Mouse (Mus musculus): Measurements from ENCODE around the gene Grm4. TPM values are rescaled to one million over a fixed set of nuclear protein-coding genes. Genes with fewer than 3 reads are reported as not detected.
A peak's percentile ranks its signal among the peaks of the same experiment; 100 is the strongest.

Grm4 gene
- 0.12 and 0.35 TPM in 2 replicates for polyA plus RNA-seq (2012; rRNA removed)

GRCm38 (mm10) chr17:27521303-27521702 lies at the start of gene Grm4:
Gene Grm4, minus strand, starts transcription at chr17:27521403.
- no peak for DNase-seq (ENCODE audit: low spot score)

- DNase-seq (ENCODE audit: low spot score): no peak
Observed at GRCm38 (mm10) chr17:27568228-27568627, 47.0 kb upstream of the Grm4 start.

- no peak for DNase-seq (ENCODE audit: low spot score)
Observed at GRCm38 (mm10) chr17:27565942-27566267, 44.7 kb upstream of the Grm4 start.

DNA sequence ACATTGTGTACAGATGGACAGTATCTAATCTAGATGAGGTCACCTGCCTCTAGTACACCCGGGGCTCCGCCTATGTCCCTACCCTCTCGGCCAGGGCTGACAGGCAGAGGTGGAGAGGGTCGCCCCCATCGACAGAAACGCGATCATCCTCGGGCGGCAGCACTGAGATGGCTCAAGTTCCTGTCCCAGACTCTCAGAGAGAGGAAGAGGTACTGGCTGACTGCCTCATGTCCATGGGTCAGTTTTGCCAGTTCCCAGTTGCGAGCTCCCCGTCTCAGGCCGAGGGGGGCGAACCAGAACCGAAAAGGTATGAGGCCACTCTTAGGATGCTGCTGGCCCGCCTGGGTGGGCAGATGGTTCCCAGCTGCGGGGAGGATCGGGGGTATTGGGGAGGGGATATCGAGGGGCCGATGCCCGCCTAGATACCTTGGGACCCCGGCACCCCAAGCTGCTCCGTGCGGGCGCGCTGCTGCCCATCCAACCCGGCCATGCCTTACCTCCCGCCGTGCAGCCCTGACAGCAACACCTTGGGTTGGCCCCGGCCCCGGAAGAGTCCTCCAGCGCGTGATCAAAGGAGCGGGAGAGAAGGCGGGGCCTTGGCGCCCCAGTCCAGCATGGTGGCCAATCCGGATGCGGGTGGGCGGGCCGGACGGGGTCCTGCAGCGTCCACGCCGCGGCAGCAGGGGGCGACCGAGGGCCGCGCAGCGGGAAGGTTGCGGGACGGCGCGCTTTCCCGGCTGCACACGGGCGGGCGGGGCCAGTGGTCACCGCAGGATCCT lies 44.1 kb upstream of the Grm4 start, which contains the start of gene AI413582:
AI413582 (minus strand) TSS at position 594 of the 779 bp plus-strand sequence.
- peak; percentile 97 for DNase-seq (ENCODE audit: low spot score)

DNA sequence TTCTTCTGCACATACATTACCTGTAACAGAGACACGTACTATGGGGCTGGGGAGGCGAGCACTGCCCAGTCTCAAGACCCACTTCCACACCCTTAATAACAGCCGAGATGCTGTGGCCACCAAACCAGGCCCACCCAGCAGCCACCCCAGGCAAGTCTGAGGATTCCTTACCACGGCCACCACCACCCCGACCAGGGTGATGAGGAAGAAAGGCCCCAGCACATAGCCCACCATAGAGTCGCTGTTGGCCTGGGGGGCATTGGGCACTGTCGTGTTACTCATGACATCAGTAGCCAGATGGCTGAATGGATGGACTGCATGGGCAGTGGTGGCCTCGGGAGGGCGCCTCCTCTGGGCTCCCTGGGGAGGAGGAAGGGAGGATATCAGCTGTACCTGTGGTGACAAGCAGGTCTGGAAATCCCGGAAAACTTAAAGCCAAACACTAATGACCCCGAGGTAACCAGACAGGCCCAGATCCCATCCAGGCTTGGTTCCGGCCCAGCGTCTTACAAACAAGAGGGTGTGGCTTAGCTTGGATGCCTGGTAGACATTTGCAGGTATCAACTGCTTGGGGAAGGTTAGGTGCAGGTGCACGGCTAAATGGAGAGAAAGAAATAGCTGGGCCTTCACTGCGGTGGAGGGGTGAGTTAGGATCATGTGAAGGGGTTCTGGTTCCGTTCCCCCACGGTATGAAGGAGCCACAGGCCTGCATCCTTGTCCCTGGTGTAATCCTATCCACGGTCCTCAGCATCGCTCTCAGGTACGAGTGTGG lies 43.4 kb upstream of the Grm4 start:
- DNase-seq (ENCODE audit: low spot score): no peak

DNA sequence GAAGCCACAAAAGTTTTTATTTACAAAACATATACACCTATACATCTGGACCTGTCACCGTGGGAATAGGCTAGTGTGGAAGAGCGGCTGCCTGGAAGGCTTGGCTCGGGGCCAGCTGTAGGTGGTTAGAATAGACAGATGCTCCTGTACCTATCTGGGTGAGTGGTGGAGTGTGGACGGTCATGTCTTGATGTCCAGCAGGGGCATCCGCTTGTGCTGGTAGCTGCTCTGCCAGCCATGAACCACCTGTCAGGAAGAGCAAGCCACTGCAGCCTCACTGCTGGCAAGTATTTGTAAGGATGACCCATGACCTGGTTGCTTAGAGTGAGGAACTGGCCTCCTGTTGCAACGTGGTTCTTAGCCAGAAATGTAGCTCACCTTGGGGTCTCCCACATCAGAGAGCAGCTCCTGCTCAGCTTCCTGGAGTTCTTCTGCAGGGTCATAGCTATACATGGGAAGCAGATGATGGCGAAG lies 42.6 kb upstream of the Grm4 start:
- no peak for DNase-seq (ENCODE audit: low spot score)

- DNase-seq (ENCODE audit: low spot score): no peak
Observed at GRCm38 (mm10) chr17:27561809-27562526, 40.8 kb upstream of the Grm4 start.

- no peak for DNase-seq (ENCODE audit: low spot score)
Observed at GRCm38 (mm10) chr17:27560926-27561480, 39.8 kb upstream of the Grm4 start.

GRCm38 (mm10) chr17:27559596-27559995 lies 38.4 kb upstream of the Grm4 start:
- DNase-seq (ENCODE audit: low spot score): no peak

DNA sequence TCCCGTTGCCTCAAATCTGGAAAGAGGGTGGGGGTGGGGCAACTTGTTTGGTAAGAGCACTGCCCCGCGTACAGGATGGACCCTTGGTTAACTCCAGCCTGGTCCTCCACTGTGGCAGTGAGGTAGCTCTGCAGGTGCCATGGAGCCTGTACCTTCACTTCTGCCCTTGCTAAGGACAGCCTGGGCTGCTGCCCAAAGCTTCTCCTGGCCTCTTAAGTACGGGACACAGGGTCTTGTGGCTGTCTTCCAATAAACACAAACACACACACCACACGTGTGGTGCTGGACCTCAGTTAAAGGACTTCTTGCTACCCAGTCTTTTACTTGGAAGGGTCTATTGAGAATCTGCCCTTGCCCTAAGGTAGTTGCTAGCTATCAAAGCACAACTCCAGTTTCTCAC lies 37.6 kb upstream of the Grm4 start:
- no peak for DNase-seq (ENCODE audit: low spot score)

GRCm38 (mm10) chr17:27557927-27558661 lies 36.9 kb upstream of the Grm4 start:
- DNase-seq (ENCODE audit: low spot score): no peak

DNA sequence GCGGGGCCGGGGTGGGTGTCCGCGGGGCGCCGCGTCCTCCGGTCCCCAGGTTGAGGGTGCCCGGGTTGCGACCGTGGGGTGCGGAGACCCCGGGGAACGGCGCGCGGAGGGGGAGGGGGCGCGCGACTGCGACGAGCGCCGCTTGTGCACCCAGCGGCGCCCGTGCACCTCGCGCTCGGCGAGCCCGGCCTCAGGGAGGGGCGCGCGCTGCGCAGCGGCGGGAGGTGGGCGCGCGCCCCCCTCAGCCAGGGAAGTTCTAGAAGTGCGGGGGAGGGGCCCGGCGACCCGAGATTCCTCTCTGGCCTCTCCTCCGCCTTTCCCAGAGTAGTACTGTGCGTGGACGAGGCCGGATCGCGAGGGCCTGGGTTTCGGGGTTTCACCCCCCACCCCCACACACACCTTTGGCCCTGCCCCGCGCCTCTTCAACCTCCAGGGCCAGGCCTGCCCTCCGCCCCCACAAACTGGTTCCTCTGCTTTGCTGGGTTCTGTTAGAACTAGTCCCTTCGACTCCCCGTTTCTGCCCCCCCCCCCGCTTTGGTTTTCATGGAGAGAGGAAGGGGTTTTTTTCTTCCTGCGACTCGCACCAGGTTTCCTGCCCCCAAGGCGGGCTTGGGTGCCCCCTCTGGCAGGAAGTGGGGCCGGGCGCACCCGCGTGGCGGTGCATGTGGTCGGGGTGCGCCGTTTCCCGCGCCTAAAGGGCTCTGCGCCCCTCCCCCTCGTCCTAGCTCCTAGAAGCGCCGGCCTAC lies 36.2 kb upstream of the Grm4 start:
- peak; percentile 45 for DNase-seq (ENCODE audit: low spot score)

GRCm38 (mm10) chr17:27556315-27557011 lies 35.3 kb upstream of the Grm4 start, which contains the start of gene Hmga1:
Gene Hmga1, plus strand, starts transcription at chr17:27556497.
- peak; percentile 77 for DNase-seq (ENCODE audit: low spot score)

DNA sequence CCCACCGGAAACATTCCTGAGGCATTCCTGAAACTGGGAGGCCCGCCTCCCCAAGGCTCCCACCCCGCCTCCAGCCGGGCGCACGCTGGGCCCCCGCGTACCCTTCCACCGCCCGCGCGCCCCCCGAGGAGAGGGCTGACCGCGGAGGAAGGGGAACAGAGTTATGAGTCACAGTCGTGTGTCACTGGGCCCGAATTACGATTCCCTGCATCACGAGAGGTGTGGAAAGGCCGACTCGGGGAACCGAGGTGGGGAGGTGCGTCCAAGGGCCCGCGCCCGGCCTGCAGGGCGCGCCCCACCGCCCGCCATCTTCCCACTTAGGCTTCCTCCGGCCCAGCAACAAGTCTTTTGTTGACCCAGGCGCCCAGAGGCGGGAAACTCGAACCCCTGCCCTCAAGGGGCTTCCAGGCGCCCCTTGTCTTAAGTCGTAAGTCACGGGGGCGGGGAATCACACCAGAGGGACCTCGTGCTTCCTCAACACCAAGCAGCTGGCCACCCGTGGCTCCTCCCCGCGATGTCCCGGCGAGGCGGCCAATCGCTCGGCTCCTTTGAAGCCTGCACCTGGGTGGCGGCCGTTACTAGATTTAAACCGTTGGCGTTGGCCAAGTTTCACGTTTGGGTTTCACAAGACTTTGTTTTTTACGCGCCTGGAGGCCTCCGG lies 34.4 kb upstream of the Grm4 start:
- DNase-seq (ENCODE audit: low spot score): peak; percentile 57

DNA sequence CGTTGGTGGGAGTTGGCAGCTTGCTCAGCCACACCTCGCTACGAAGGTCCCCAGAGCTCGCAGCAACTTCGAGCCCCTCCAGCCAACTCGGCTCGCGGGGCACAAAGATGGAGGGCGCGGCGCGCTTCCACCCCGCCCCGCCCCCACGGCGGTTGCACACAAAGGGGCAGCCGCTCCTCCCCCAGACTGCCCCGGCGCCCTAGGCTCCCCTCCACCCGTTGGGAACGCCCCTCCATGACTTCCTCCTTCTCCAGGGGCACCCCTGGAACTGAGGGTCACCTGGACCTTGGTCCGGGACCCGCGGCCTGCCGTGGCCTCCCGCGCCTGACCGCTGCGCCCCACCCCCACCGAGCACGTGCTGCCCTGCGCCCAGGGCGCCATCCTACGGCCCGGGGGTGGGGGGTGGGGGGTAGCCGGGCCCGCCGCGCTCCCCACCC lies 33.9 kb upstream of the Grm4 start:
- no peak for DNase-seq (ENCODE audit: low spot score)

DNA sequence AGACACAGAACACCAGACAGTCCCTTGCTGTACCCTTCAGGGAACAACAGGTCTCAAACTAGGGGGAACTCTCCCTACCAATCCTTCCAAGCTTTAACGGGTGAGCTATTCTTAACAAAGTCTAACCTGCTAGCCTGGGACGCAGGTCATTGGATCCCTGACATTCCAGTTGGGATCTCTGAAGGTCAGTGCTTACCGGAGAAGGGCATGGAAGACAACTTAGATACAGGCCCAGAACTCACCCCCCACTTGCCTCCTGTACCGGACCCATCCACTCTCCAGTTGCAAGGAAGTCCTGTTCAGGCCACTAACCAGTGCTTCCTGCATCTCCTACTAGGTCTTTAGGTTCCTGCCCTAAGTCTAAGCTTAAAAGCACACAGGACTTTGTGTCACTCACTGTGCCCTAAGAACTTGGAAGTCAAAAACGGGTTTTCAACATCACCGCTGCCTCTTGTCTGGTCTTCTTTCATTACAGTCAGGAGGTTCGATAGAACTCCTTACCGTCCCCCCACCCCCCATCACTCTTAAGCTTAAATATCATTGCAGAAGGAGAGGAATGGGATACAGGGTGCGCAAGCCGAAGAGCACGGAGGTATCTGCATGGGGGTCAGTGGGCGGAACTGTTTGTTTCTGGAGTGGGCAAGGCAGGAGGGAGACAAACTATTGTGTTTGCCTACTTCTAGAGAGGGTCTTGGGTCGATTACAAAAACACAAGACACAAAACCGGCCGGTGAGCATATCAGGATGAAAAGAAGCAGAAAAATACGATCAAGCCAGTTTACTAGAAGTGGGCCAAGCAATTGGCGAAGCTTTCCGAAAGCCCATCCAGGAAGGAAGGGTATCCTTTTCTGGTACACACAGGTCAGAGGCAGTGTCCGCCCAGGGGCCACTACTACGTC lies 33.1 kb upstream of the Grm4 start:
- DNase-seq (ENCODE audit: low spot score): no peak

DNA sequence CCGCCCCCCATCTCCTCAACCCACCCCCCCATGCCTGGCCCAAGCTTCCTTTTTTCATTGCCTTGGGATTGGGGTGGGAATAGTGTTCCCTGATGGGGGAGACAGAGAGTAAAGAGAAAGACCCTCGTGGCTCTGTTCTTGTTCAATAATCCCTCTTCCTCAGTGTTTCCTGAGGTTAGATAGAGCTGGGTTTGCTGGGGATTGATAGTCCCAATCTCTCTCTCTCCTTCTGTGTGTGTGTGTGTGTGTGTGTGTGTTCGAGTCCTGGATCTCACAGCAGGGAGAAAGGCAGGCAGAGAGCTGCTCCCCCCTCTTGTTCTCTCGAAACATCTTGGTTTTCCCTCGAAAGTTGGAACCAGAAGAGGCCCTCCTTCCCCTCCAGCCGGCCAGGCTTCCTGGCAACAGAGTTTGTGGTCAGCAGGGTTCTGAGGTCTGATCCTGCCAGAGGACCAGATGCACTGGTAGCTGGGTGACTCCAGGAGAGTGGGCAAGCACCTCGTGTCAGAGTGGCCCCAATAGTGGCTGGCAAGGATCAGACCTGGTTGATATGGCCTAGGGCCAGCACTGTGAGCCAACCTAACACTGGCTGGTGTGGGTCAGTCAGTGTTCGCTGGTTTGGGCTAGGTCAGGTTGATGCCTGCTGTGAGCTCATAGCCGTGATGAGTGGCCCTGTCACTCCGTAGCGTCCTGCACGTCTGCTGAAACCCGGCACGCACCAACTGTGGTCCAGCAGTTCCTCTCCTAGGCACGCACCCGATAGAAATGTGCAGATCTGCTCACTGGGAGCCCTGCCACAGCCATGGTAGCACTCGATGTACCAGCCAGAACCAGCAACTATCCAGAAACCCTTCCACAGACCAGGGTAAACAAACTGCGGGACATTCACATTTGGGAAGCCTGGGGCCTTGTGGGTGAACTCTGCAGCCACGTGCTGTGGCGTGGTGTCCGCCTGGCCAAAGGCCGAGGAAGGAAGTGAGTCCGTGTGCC lies 31.3 kb upstream of the Grm4 start:
- no peak for DNase-seq (ENCODE audit: low spot score)
